Mouse (Mus musculus) adrenal gland, postnatal 10 days (tissue): ENCODE data around the gene Ddx54. TPM values are rescaled to one million over a fixed set of nuclear protein-coding genes. Genes with fewer than 3 reads are reported as not detected.

Experiments
- total RNA-seq, 2 experiments: library from RNA; stranded (reverse); gene quantifications; 2 replicates each; pipeline ENCODE4 v1.2.3; 2021

The Ddx54 gene
- total RNA-seq, 2 experiments from 2014 or later = 36.0 to 36.1 TPM

Other genes starting within 250 kb of the Ddx54 start
- not detected for gene Lhx5, start 181.0 kb upstream of the Ddx54 start, total RNA-seq
- 10 to 100 TPM; 33.5 to 38.3 TPM for gene Sdsl, start 139.9 kb upstream of the Ddx54 start, total RNA-seq
- gene Sds, start 136.2 kb upstream of the Ddx54 start, total RNA-seq = 10 to 100 TPM in 1 of 2 experiments, 1 to 10 TPM in 1; 2.5 to 20.1 TPM
- gene Plbd2, start 109.1 kb upstream of the Ddx54 start, total RNA-seq = 10 to 100 TPM; 61.8 to 64.4 TPM
- gene Slc8b1, start 101.6 kb upstream of the Ddx54 start, total RNA-seq = 10 to 100 TPM; 35.2 to 39.3 TPM
- gene Tpcn1, start 24.1 kb upstream of the Ddx54 start, total RNA-seq = 10 to 100 TPM; 53.1 to 60.4 TPM
- under 1 TPM; 0.42 to 0.51 TPM for gene Iqcd, start 23.7 kb upstream of the Ddx54 start, total RNA-seq
- 10 to 100 TPM; 12.9 to 17.4 TPM for gene Rita1, start 150 bp upstream of the Ddx54 start, total RNA-seq
- under 1 TPM in 1 of 2 experiments, not detected in 1; 0.42 TPM for gene Cfap73, start 21.5 kb downstream of the Ddx54 start, total RNA-seq
- gene Rasal1, start 36.1 kb downstream of the Ddx54 start, total RNA-seq = 1 to 10 TPM; 6.9 to 8.9 TPM
- 1 to 10 TPM; 7.4 to 9.2 TPM for gene Dtx1, start 99.2 kb downstream of the Ddx54 start, total RNA-seq
- gene Oas2, start 137.1 kb downstream of the Ddx54 start, total RNA-seq = under 1 TPM; 0.09 to 0.24 TPM
- under 1 TPM; 0.15 to 0.21 TPM for gene Oas3, start 164.9 kb downstream of the Ddx54 start, total RNA-seq
- not detected for gene Oas1e, start 182.8 kb downstream of the Ddx54 start, total RNA-seq
- gene Oas1c, start 199.8 kb downstream of the Ddx54 start, total RNA-seq = 1 to 10 TPM; 1.0 to 1.1 TPM
- not detected for gene Oas1f, start 234.6 kb downstream of the Ddx54 start, total RNA-seq
- gene Oas1h, start 248.7 kb downstream of the Ddx54 start, total RNA-seq = not detected